ENCODE assay signal across 23 mouse cellular contexts in genomic region chr3:39540530-39541118, GRCm38 (mm10).
DNase-seq lines count a peak whose midpoint lies in the region; ATAC-seq lines count a peak whose summit lies in the region.
"Had no signal": no experiment of that assay in that cellular context is flagged by ENCODE, and none has a peak within 500 bp of the region (broad histone marks: within the 10 kb centered on the region; RNA-seq: fewer than 3 reads in every experiment).

No protein-coding gene starts in this region.

- no peak overlapping the region for H3K4me2 ChIP-seq in limb, embryonic 13.5 days (replicated peaks)
- H3K4me2 ChIP-seq: embryonic facial prominence, embryonic 12.5 days; forebrain, embryonic 12.5 days; forebrain, embryonic 15.5 days; heart, embryonic 11.5 days; hindbrain, embryonic 13.5 days; intestine, embryonic 15.5 days had no signal

- WGBS in heart, embryonic 10.5 days, result 76% methylated on average over 7 of the region's 7 CpGs
- WGBS in limb, embryonic 10.5 days, result 81% methylated on average over 7 of the region's 7 CpGs
- 25% methylated on average over 7 of the region's 7 CpGs for WGBS in limb, embryonic 13.5 days
- WGBS in hindbrain, embryonic 10.5 days, result 90% methylated on average over 7 of the region's 7 CpGs

- H3K4me1 ChIP-seq in heart, embryonic 10.5 days, result no peaks in the 10 kb centered on the region
- no peaks in the 10 kb centered on the region for H3K4me1 ChIP-seq in limb, embryonic 10.5 days
- H3K4me1 ChIP-seq in limb, embryonic 13.5 days, result peaks cover 13% of the 10 kb centered on the region
- H3K4me1 ChIP-seq in hindbrain, embryonic 10.5 days (replicated peaks), result no peaks in the 10 kb centered on the region
- H3K4me1 ChIP-seq: forebrain, embryonic 12.5 days; forebrain, embryonic 15.5 days; hindbrain, embryonic 13.5 days; intestine, embryonic 15.5 days had no signal

- H3K4me3 ChIP-seq in heart, embryonic 10.5 days, result no peak overlapping the region
- no peak overlapping the region for H3K4me3 ChIP-seq in limb, embryonic 10.5 days
- H3K4me3 ChIP-seq in limb, embryonic 13.5 days, result no peak overlapping the region
- H3K4me3 ChIP-seq in hindbrain, embryonic 10.5 days, result no peak overlapping the region
- H3K4me3 ChIP-seq: embryonic facial prominence, embryonic 12.5 days; erythroblast, embryonic 14.5 days; forebrain, embryonic 12.5 days; forebrain, embryonic 15.5 days; heart, adult 2 months; hindbrain, embryonic 13.5 days; intestine, embryonic 15.5 days had no signal

- no peaks in the 10 kb centered on the region for H3K9me3 ChIP-seq in heart, embryonic 10.5 days
- no peaks in the 10 kb centered on the region for H3K9me3 ChIP-seq in limb, embryonic 10.5 days (replicated peaks)
- no peaks in the 10 kb centered on the region for H3K9me3 ChIP-seq in limb, embryonic 13.5 days
- no peaks in the 10 kb centered on the region for H3K9me3 ChIP-seq in hindbrain, embryonic 10.5 days
- H3K9me3 ChIP-seq: embryonic facial prominence, embryonic 12.5 days; forebrain, embryonic 12.5 days; forebrain, embryonic 15.5 days; hindbrain, embryonic 13.5 days; intestine, embryonic 15.5 days had no signal

- peak; percentile 71 for ATAC-seq in limb, embryonic 13.5 days (ENCODE audit: low FRiP score, low read depth)
- ATAC-seq: CD4-positive, CD25-positive, alpha-beta regulatory T cell, adult 4 months; forebrain, embryonic 15.5 days; hindbrain, embryonic 16.5 days; intestine, embryonic 15.5 days had no signal

- no peaks in the 10 kb centered on the region for H3K36me3 ChIP-seq in heart, embryonic 10.5 days
- no peaks in the 10 kb centered on the region for H3K36me3 ChIP-seq in limb, embryonic 10.5 days
- no peaks in the 10 kb centered on the region for H3K36me3 ChIP-seq in limb, embryonic 13.5 days
- no peaks in the 10 kb centered on the region for H3K36me3 ChIP-seq in hindbrain, embryonic 10.5 days
- H3K36me3 ChIP-seq: embryonic facial prominence, embryonic 12.5 days; forebrain, embryonic 12.5 days; forebrain, embryonic 15.5 days; hindbrain, embryonic 13.5 days; intestine, embryonic 15.5 days had no signal

- H3K27ac ChIP-seq in heart, embryonic 10.5 days, result peak overlapping the region; percentile 56; the same call in 1 of the 2 replicates
- peak overlapping the region; percentile 20; the same call in 1 of the 2 replicates for H3K27ac ChIP-seq in limb, embryonic 10.5 days
- H3K27ac ChIP-seq in limb, embryonic 13.5 days, result no peak overlapping the region
- no peak overlapping the region for H3K27ac ChIP-seq in hindbrain, embryonic 10.5 days
- H3K27ac ChIP-seq: embryonic facial prominence, embryonic 12.5 days; forebrain, embryonic 12.5 days; forebrain, embryonic 15.5 days; heart, adult 2 months; hindbrain, embryonic 13.5 days; intestine, embryonic 15.5 days had no signal

- DNase-seq in heart, embryonic 10.5 days (ENCODE audit: low spot score), result peak; percentile 76
- no peak for DNase-seq in heart, adult 11 months
- DNase-seq in limb, embryonic 10.5 days (ENCODE audit: low spot score), result no peak
- no peak for DNase-seq in layer of hippocampus, postnatal 10 days (ENCODE audit: low spot score in 2 of 2)
- DNase-seq in T-cell, adult 2 months (ENCODE audit: low spot score), result no peak
- no peak for DNase-seq in hindbrain, embryonic 10.5 days (ENCODE audit: low spot score)
- DNase-seq: adrenal gland, postnatal 10 days; adrenal gland, postnatal 36 days; cerebellum, adult 18-20 months; cerebellum, adult 9-10 months; cerebellum, postnatal 14 days; gastrocnemius, postnatal 14 days; heart, adult 2 months had no signal

- H3K9ac ChIP-seq in limb, embryonic 13.5 days, result no peak overlapping the region
- H3K9ac ChIP-seq: embryonic facial prominence, embryonic 12.5 days; forebrain, embryonic 12.5 days; forebrain, embryonic 15.5 days; hindbrain, embryonic 13.5 days; intestine, embryonic 15.5 days had no signal

- H3K27me3 ChIP-seq in heart, embryonic 10.5 days (ENCODE audit: insufficient read depth, poor library complexity, severe bottlenecking), result no peaks in the 10 kb centered on the region
- no peaks in the 10 kb centered on the region for H3K27me3 ChIP-seq in limb, embryonic 10.5 days (ENCODE audit: low read depth, poor library complexity, severe bottlenecking)
- no peaks in the 10 kb centered on the region for H3K27me3 ChIP-seq in limb, embryonic 13.5 days
- H3K27me3 ChIP-seq in hindbrain, embryonic 10.5 days (ENCODE audit: insufficient read depth, poor library complexity, severe bottlenecking), result no peaks in the 10 kb centered on the region
- H3K27me3 ChIP-seq: embryonic facial prominence, embryonic 12.5 days; forebrain, embryonic 12.5 days; forebrain, embryonic 15.5 days; hindbrain, embryonic 13.5 days; intestine, embryonic 15.5 days had no signal

Comparison
In these comparisons a context has a peak if more than half of its experiments do, and no peak if none do; other contexts are left out.
1. H3K27ac ChIP-seq: peak in heart, embryonic 10.5 days (single experiment) and limb, embryonic 10.5 days (single experiment); none in limb, embryonic 13.5 days (single experiment) and hindbrain, embryonic 10.5 days (single experiment).